Mouse (Mus musculus): ENCODE data around the gene 1600012H06Rik. TPM values are rescaled to one million over a fixed set of nuclear protein-coding genes. Genes with fewer than 3 reads are reported as not detected.
A peak's percentile ranks its signal among the peaks of the same experiment; 100 is the strongest.
"Not testable (repeated sequence)": the region's sequence is repeated elsewhere in the genome, so short reads cannot be mapped to it uniquely, and the experiment has no call there.

1600012H06Rik gene
- total RNA-seq, 4 experiments from 2014 or later = 11.8 to 17.8 (median 15.4) TPM

- peak in 1 of 2 experiments; percentile 7 for DNase-seq (ENCODE audit: low spot score in 2 of 2)
Measured at GRCm38 (mm10) chr17:14943729-14944059, 710 bp downstream of the 1600012H06Rik start.

GRCm38 (mm10) chr17:14944551-14944950, 1.6 kb downstream of the 1600012H06Rik start:
- DNase-seq (ENCODE audit: low spot score in 2 of 2) = no peak

- DNase-seq (ENCODE audit: low spot score in 2 of 2) = no peak
Measured at GRCm38 (mm10) chr17:14949161-14949827, 6.3 kb downstream of the 1600012H06Rik start.

GRCm38 (mm10) chr17:14953452-14953851, 10.5 kb downstream of the 1600012H06Rik start:
- no peak for DNase-seq (ENCODE audit: low spot score in 2 of 2)

- no peak for DNase-seq (ENCODE audit: low spot score in 2 of 2)
Measured at GRCm38 (mm10) chr17:14958686-14959327, 15.8 kb downstream of the 1600012H06Rik start.

- no peak for DNase-seq (ENCODE audit: low spot score in 2 of 2)
Measured at GRCm38 (mm10) chr17:14959979-14960378, 17.0 kb downstream of the 1600012H06Rik start.

- no peak for DNase-seq (ENCODE audit: low spot score in 2 of 2)
Measured at GRCm38 (mm10) chr17:14960520-14960919, 17.5 kb downstream of the 1600012H06Rik start.

GRCm38 (mm10) chr17:14960951-14961556, 18.1 kb downstream of the 1600012H06Rik start, which contains the start of gene Phf10:
Gene Phf10, minus strand, starts transcription at chr17:14961273.
- not testable (repeated sequence) for DNase-seq (ENCODE audit: low spot score in 2 of 2)

- DNase-seq (ENCODE audit: low spot score in 2 of 2) = not testable (repeated sequence)
Measured at GRCm38 (mm10) chr17:14961557-14962154, 18.7 kb downstream of the 1600012H06Rik start.

- not testable (repeated sequence) for DNase-seq (ENCODE audit: low spot score in 2 of 2)
Measured at GRCm38 (mm10) chr17:14968373-14968913, 25.5 kb downstream of the 1600012H06Rik start.

- not testable (repeated sequence) for DNase-seq (ENCODE audit: low spot score in 2 of 2)
Measured at GRCm38 (mm10) chr17:14977718-14978361, 34.9 kb downstream of the 1600012H06Rik start.

- not testable (repeated sequence) for DNase-seq (ENCODE audit: low spot score in 2 of 2)
Measured at GRCm38 (mm10) chr17:14978362-14979038, 35.5 kb downstream of the 1600012H06Rik start, which contains the start of the genes 9030025P20Rik and Gm3417. Gene 9030025P20Rik, plus strand, starts transcription at chr17:14978468. Gene Gm3417, minus strand, starts transcription at chr17:14978790.

- peak in 1 of 2 experiments; percentile 7 for DNase-seq (ENCODE audit: low spot score in 2 of 2)
Measured at GRCm38 (mm10) chr17:14990116-14990702, 47.2 kb downstream of the 1600012H06Rik start.

- DNase-seq (ENCODE audit: low spot score in 2 of 2) = not testable (repeated sequence)
Measured at GRCm38 (mm10) chr17:14992522-14993138, 49.6 kb downstream of the 1600012H06Rik start.

- not testable (repeated sequence) for DNase-seq (ENCODE audit: low spot score in 2 of 2)
Measured at GRCm38 (mm10) chr17:14993139-14993832, 50.3 kb downstream of the 1600012H06Rik start.

- DNase-seq (ENCODE audit: low spot score in 2 of 2) = not testable (repeated sequence)
Measured at GRCm38 (mm10) chr17:14994140-14994539, 51.2 kb downstream of the 1600012H06Rik start.

GRCm38 (mm10) chr17:15000047-15000446, 57.1 kb downstream of the 1600012H06Rik start:
- not testable (repeated sequence) for DNase-seq (ENCODE audit: low spot score in 2 of 2)

- DNase-seq (ENCODE audit: low spot score in 2 of 2) = not testable (repeated sequence)
Measured at GRCm38 (mm10) chr17:15009088-15009487, 66.1 kb downstream of the 1600012H06Rik start.

Data from layer of hippocampus, adult 8-10 months (tissue).